Mouse (Mus musculus) intestine, embryonic 16.5 days (tissue): ENCODE data around the gene Mag. TPM values are rescaled to one million over a fixed set of nuclear protein-coding genes. Genes with fewer than 3 reads are reported as not detected.
A peak's percentile ranks its signal among the peaks of the same experiment; 100 is the strongest.

ENCODE experiments used
- ATAC-seq: fragments of 200-750 bp; cut with Nextera tagmentation; 2 replicates; pipeline ENCODE4 v1.8.0; 2017; ENCODE audit warnings: moderate TSS enrichment, moderate library complexity
- H3K27ac ChIP-seq: fragments of 300-500 bp; sonication (generic); 2 replicates; pipeline ENCODE4 v1.5.1; 2014; ENCODE audit warnings: mild to moderate bottlenecking, low read length
- H3K27me3 ChIP-seq: fragments of 300-500 bp; sonication (generic); replicated peaks from 2 replicates; pipeline ENCODE4 v1.6.1; 2014; ENCODE audit warnings: low read length, control low read depth, mixed read lengths; ENCODE audit not compliant: control insufficient read depth, insufficient read depth
- H3K36me3 ChIP-seq: fragments of 300-500 bp; sonication (generic); 2 replicates; pipeline ENCODE4 v1.6.1; 2014; ENCODE audit warnings: low read length, control low read depth; ENCODE audit not compliant: control insufficient read depth, insufficient read depth
- H3K4me1 ChIP-seq: fragments of 300-500 bp; sonication (generic); 2 replicates; pipeline ENCODE4 v1.6.1; 2014; ENCODE audit warnings: low read length, control low read depth, mixed read lengths; ENCODE audit not compliant: control insufficient read depth, insufficient read depth
- H3K4me2 ChIP-seq: fragments of 300-500 bp; sonication (generic); 2 replicates; pipeline ENCODE4 v1.6.1; 2014; ENCODE audit warnings: low read depth, low read length, control low read depth
- H3K4me3 ChIP-seq: fragments of 300-500 bp; sonication (generic); 2 replicates; pipeline ENCODE4 v1.5.1; 2014; ENCODE audit warnings: mild to moderate bottlenecking, low read length
- H3K9ac ChIP-seq: fragments of 300-500 bp; sonication (generic); 2 replicates; pipeline ENCODE4 v1.6.1; 2014; ENCODE audit warnings: low read depth, low read length
- H3K9me3 ChIP-seq: fragments of 300-500 bp; sonication (generic); 2 replicates; pipeline ENCODE4 v1.6.1; 2016; ENCODE audit warnings: low read length, control low read depth; ENCODE audit not compliant: control insufficient read depth
- WGBS: fragments of 180-500 bp; shearing (Covaris S2); extraction: QIAGEN DNeasy Blood & Tissue Kit; methylation state at CpG from one replicate; pipeline ENCODE4 v1.1.7; 2014; 5-methylcytosine and 5-hydroxymethylcytosine counted together
- polyA plus RNA-seq: library from polyadenylated mRNA; unstranded; fragments of >200 nt; fragmentation: Nextera tagmentation; extraction: Ambion mirVana; gene quantifications from 2 replicates; pipeline ENCODE4 v1.2.1, GENCODE M21; 2015

Mag gene
- polyA plus RNA-seq, 1 experiment from 2014 or later = 0.31 TPM

DNA sequence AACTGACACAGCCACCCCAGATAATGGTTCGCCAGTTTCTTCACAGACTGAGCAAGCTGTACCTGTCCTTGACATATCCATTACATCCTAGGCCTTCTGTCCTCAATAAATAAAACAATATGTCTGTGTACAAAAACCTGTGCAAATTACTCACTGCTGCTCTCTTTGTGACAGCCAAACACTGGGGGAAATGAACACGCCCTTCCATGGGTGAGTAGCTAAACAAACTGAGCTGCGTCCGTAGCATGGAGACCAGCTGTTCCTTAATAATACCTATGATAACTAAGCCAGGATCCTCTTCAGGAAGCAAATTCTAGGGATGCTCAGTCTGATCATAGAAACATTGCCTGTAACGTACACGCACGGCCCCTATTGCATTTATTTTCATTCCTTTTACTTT is 25.9 kb downstream of the Mag start:
- Histone ChIP-seq H3K9ac (no peak overlapping the region), H3K36me3 (no peaks in the 10 kb centered on the region), H3K4me2 (no peak overlapping the region), H3K27ac (no peak overlapping the region), H3K27me3 (no peaks in the 10 kb centered on the region), H3K4me1 (0 out of 2 replicates have a peak, but pooled peaks cover 3% of the 10 kb centered on the region), H3K9me3 (no peaks in the 10 kb centered on the region), H3K4me3 (no peak overlapping the region)
- 74% methylated on average over 7 of the region's 7 CpGs for WGBS
- ATAC-seq = no peak

DNA sequence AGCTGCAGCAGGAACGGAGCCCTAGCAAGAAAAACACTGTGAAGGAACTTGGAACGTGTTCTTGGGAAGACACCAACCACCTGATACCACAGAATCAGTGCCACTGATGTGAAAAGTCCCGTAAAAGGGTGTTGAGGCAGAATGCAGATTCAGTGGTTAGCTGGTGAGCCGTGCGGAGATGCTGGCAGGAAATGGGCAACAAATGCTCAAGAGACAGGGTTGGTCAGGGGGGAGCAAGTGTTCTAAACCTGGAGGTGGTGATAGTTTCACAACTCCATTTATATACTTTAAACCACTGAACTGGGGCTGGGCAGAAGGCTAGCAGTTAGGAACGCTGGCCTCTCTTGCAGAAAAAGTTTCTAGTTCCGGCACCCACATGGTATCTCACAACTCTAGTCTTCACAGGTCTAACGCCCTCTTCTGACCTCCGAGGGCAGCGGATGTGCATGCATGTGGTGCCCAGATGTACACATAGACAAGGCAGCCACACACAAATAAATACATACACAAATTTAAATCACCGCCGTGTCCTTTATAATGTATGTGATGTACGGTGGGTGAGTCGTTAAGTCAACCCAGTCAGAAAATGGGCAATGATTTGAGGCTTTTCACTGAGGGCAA is 27.0 kb downstream of the Mag start:
- Histone ChIP-seq H3K27me3 (no peaks in the 10 kb centered on the region), H3K4me1 (0 out of 2 replicates have a peak, but pooled peaks cover 3% of the 10 kb centered on the region), H3K4me2 (no peak overlapping the region), H3K9me3 (no peaks in the 10 kb centered on the region), H3K4me3 (no peak overlapping the region), H3K36me3 (no peaks in the 10 kb centered on the region), H3K27ac (no peak overlapping the region), H3K9ac (no peak overlapping the region)
- 83% methylated on average over 14 of the region's 14 CpGs for WGBS
- ATAC-seq = no peak

DNA sequence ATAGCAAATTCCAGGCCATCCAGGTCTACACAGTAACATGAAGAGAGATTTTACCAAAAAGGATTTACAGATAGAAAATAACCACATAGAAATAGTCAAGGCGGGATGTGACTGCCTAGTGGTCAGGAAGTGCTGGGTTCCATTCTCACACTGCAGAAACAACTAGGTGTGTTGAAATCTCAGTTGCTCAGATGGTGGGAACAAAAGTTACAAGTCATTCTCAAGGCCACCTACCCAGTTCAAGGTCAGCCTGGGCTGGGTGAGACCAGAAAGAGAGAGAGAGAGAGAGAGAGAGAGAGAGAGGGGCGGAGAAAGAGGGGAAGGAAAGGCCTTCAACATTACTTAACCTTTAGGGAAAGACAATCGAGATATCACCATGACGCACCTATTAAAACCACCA is 27.8 kb downstream of the Mag start:
- H3K4me1 ChIP-seq = no peaks in the 10 kb centered on the region
- H3K4me2 ChIP-seq = no peak overlapping the region
- no peak overlapping the region for H3K9ac ChIP-seq
- no peak overlapping the region for H3K27ac ChIP-seq
- WGBS = 84% methylated on average over 4 of the region's 4 CpGs
- no peaks in the 10 kb centered on the region for H3K36me3 ChIP-seq
- ATAC-seq = no peak
- H3K9me3 ChIP-seq = no peaks in the 10 kb centered on the region
- H3K4me3 ChIP-seq = no peak overlapping the region
- H3K27me3 ChIP-seq = no peaks in the 10 kb centered on the region

DNA sequence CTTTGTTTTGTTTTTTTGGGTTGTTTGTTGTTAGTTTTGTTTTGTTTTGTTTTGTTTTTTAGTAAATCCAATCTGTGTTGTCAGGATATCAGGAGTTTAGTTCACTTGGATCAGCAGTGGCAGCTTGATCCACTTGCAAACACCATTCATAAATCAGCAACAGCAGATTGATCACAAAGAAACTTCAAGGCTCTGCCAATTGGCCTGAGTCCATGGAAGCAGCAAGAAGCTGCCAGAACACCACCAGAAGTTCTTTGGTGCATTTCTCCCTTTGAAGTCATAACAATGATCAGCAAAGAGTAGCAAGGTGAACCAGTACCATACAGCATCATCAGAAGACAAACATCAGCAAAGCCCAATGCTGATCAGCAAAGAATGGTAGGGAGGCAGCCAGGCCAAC is 30.6 kb downstream of the Mag start:
- H3K27me3 ChIP-seq = no peaks in the 10 kb centered on the region
- H3K4me2 ChIP-seq = no peak overlapping the region
- H3K4me1 ChIP-seq = no peaks in the 10 kb centered on the region
- H3K9ac ChIP-seq = no peak overlapping the region
- H3K36me3 ChIP-seq = no peaks in the 10 kb centered on the region
- H3K9me3 ChIP-seq = no peaks in the 10 kb centered on the region
- no peak for ATAC-seq
- H3K4me3 ChIP-seq = no peak overlapping the region
- no peak overlapping the region for H3K27ac ChIP-seq

DNA sequence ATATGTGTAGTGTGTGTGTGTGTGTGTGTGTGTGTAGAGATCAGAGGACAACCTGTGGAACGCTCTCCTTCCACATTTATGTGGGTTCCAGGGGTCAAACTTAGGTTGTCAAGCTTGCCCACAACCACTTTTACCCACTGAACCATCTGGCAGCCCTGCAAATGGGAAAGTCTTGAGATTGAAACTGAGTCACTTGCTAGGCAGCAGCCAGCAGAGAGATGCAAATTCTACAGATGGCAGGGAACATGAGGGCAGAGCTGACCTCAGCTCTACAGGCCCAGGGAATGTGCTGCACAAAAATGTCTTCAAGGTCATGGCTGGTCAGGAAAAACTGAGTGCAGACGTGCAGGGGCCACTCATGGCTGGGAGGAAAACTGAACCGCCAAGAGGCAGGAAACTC is 33.3 kb downstream of the Mag start:
- H3K4me1 ChIP-seq = no peaks in the 10 kb centered on the region
- no peak overlapping the region for H3K4me2 ChIP-seq
- no peak overlapping the region for H3K27ac ChIP-seq
- no peaks in the 10 kb centered on the region for H3K27me3 ChIP-seq
- 71% methylated on average over 3 of the region's 3 CpGs for WGBS
- H3K4me3 ChIP-seq = no peak overlapping the region
- H3K9me3 ChIP-seq = no peaks in the 10 kb centered on the region
- no peaks in the 10 kb centered on the region for H3K36me3 ChIP-seq
- ATAC-seq = no peak
- no peak overlapping the region for H3K9ac ChIP-seq

DNA sequence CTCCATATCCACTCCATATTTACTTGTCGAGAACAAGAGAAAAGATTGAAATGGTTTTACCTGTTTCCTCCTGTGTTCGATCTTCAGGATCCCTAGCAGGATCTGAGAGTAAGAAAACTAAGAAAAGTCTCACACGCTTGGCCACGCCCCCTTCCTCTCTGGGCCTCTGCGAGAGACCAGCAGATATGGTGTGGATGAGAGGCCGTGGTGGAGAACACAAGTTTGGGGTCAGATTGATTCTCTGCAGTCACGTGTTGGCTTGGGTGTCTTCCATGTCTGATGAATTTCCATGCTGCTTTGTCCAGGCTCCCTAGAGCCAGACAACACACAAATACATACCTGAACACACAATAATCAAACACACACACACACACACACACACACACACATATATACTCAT is 34.5 kb downstream of the Mag start, which contains the start of gene Cd22:
Gene Cd22 (minus strand): TSS at position 167 of the 400 bp plus-strand sequence.
- Histone ChIP-seq H3K27me3 (no peaks in the 10 kb centered on the region), H3K36me3 (no peaks in the 10 kb centered on the region), H3K9ac (no peak within 1 kb of the TSS), H3K4me1 (no peaks in the 10 kb centered on the region), H3K27ac (no peak within 1 kb of the TSS), H3K4me3 (no peak within 1 kb of the TSS), H3K4me2 (no peak within 1 kb of the TSS), H3K9me3 (no peaks in the 10 kb centered on the region)
- WGBS = 57% methylated on average over 7 of the region's 7 CpGs
- ATAC-seq = no peak

DNA sequence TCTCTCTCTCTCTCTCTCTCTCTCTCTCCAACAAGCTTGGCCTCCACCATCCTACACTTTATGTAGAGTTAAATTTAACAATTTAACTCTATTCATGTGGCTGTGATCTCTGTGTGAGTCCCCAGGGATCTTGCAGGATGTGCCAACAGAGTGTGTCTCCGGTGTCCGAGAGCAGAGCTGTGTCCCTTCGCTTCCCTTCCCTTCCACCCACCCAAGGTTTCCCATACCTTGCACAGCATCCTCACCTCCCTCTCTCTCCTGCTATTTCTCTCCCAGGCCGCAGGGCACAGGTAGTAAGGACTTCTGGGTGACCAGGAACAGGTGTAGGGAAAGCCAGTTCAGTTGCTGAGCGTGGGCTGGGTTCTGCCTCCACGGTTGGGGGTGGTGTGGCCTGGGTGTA is 35.7 kb downstream of the Mag start:
- Histone ChIP-seq H3K4me2 (no peak overlapping the region), H3K36me3 (no peaks in the 10 kb centered on the region), H3K9me3 (no peaks in the 10 kb centered on the region), H3K27ac (no peak overlapping the region), H3K4me1 (no peaks in the 10 kb centered on the region), H3K4me3 (no peak overlapping the region), H3K27me3 (no peaks in the 10 kb centered on the region), H3K9ac (no peak overlapping the region)
- ATAC-seq = no peak
- 82% methylated on average over 6 of the region's 6 CpGs for WGBS

DNA sequence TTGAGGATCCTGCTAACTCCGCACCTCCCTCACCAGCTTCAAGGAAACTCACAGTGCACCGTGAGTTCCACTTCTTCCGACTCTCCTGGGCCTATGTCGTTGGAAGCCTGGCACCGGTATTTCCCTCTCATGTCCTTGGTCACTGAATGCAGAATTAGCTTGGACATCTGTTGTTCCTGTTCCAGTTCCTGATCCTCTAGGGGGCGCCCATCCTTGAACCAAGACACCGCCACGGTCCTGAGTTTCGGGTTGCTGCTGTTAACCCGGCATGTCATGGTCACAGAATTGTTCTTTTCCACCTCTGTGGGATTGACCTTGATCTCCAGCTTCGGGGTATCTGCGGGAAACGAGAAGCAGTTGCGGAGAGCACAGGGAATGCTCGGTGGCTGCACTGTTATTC is 41.6 kb downstream of the Mag start:
- H3K36me3 ChIP-seq = no peaks in the 10 kb centered on the region
- peak; percentile 60; the same call in 1 of the 2 replicates for ATAC-seq
- H3K27ac ChIP-seq = no peak overlapping the region
- H3K27me3 ChIP-seq = no peaks in the 10 kb centered on the region
- no peaks in the 10 kb centered on the region for H3K4me1 ChIP-seq
- WGBS = 19% methylated on average over 15 of the region's 15 CpGs
- H3K4me2 ChIP-seq = 0 out of 2 replicates have a peak overlapping the region, but pooled peaks have one; percentile 29
- H3K9me3 ChIP-seq = no peaks in the 10 kb centered on the region
- no peak overlapping the region for H3K9ac ChIP-seq
- no peak overlapping the region for H3K4me3 ChIP-seq

DNA sequence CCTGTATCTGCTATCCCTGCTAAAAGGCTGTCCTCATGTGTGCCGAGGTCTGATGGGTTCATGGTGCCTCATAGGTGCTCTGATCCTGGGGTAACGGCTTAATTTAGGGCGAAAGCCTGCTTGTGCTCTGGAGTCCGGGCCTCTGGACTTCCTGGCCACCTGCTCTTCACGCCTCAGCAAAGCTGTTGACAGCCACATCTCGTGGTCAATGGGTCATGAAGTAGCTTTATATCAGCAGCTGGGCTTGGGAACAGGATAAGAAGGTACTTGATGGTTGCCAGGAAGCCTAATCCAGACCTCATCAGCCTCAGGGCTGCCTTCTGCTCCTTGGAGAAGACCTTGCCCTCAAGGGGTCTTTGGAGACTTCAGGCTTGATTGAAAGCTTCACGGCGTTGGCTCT is 51.3 kb downstream of the Mag start:
- H3K9me3 ChIP-seq = no peaks in the 10 kb centered on the region
- no peaks in the 10 kb centered on the region for H3K27me3 ChIP-seq
- no peak overlapping the region for H3K27ac ChIP-seq
- H3K36me3 ChIP-seq = no peaks in the 10 kb centered on the region
- H3K4me1 ChIP-seq = no peaks in the 10 kb centered on the region
- 78% methylated on average over 8 of the region's 8 CpGs for WGBS
- H3K4me2 ChIP-seq = no peak overlapping the region
- H3K4me3 ChIP-seq = no peak overlapping the region
- no peak overlapping the region for H3K9ac ChIP-seq
- ATAC-seq = no peak

DNA sequence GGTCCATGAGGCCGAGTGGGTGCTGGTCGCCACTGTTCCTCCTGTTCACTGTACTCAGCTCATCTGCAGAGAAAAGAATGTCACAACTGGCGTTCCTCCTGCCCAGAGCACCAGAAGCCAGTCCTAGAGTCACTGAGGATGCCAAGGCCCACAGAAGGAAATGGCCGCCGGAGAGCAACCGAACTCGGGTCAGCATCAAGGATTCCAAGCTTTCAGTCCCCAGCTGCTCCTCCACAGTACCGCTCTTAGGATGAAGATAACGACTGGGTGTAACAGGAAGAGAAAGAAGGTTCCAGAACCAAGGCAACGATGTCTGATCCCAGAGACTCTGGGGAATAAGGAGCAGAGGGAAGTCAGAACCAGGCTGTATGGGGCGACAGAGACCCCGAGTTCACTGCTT is 53.2 kb downstream of the Mag start, which contains the start of gene Ffar1:
Gene Ffar1 (minus strand): TSS at position 101 of the 400 bp plus-strand sequence.
- Histone ChIP-seq H3K4me1 (no peaks in the 10 kb centered on the region), H3K4me2 (no peak within 1 kb of the TSS), H3K4me3 (no peak within 1 kb of the TSS), H3K27ac (no peak within 1 kb of the TSS), H3K9me3 (no peaks in the 10 kb centered on the region), H3K27me3 (no peaks in the 10 kb centered on the region), H3K36me3 (no peaks in the 10 kb centered on the region), H3K9ac (no peak within 1 kb of the TSS)
- no peak for ATAC-seq
- WGBS = 86% methylated on average over 12 of the region's 12 CpGs
